Mouse (Mus musculus) MEL (cell line): ENCODE results near the gene Cd8a. TPM values are rescaled to one million over a fixed set of nuclear protein-coding genes. Genes with fewer than 3 reads are reported as not detected.

Experiments
- DNase-seq: peaks from one replicate; pipeline ENCODE4 v3.0.0; 2011; ENCODE audit warnings: low read depth, low spot score
- H3K27ac ChIP-seq: 2 replicates; pipeline ENCODE4 v1.5.1; 2012; ENCODE audit warnings: low read depth, mild to moderate bottlenecking, control low read depth, low read length, moderate library complexity; ENCODE audit not compliant: control insufficient read depth
- H3K27me3 ChIP-seq, 2 experiments: fragments of 150-350 bp in 1 of 2; sonication (generic) in 1 of 2; 2 replicates each; pipeline ENCODE4 v1.6.1; 2012; ENCODE audit warnings: low read length in 2 of 2, mild to moderate bottlenecking in 2 of 2, improper control_type of control experiment in 1 of 2, moderate library complexity in 1 of 2; ENCODE audit not compliant: insufficient read depth in 2 of 2, control insufficient read depth in 1 of 2
- H3K36me3 ChIP-seq, 2 experiments: 2 replicates each; pipeline ENCODE4 v1.6.1; 2012 to 2014; ENCODE audit warnings: low read length in 2 of 2, improper control_type of control experiment in 1 of 2, inconsistent platforms in 1 of 2, mild to moderate bottlenecking in 1 of 2; ENCODE audit not compliant: insufficient read depth in 2 of 2, control insufficient read depth in 1 of 2
- H3K4me1 ChIP-seq, 2 experiments: fragments of 150-350 bp in 1 of 2; sonication (generic) in 1 of 2; 2 replicates each; pipeline ENCODE4 v1.6.1; 2012; ENCODE audit warnings: low read length in 2 of 2, improper control_type of control experiment in 1 of 2, mild to moderate bottlenecking in 1 of 2; ENCODE audit not compliant: insufficient read depth in 2 of 2, control insufficient read depth in 1 of 2
- H3K4me3 ChIP-seq, 2 experiments: fragments of 150-350 bp in 1 of 2; sonication (generic) in 1 of 2; 2 replicates each; pipeline ENCODE4 v1.5.1; 2012; ENCODE audit warnings: low read depth in 2 of 2, low read length in 2 of 2, mild to moderate bottlenecking in 2 of 2, moderate library complexity in 2 of 2, control low read depth in 1 of 2, improper control_type of control experiment in 1 of 2; ENCODE audit not compliant: control insufficient read depth in 1 of 2, insufficient read depth in 1 of 2
- H3K79me2 ChIP-seq: 2 replicates; pipeline ENCODE4 v1.6.1; 2012; ENCODE audit warnings: mild to moderate bottlenecking, low read length, moderate library complexity; ENCODE audit not compliant: control insufficient read depth, poor library complexity, insufficient read depth
- H3K9ac ChIP-seq: 2 replicates; pipeline ENCODE4 v1.6.1; 2012; ENCODE audit warnings: low read depth, mild to moderate bottlenecking, control low read depth, low read length, moderate library complexity; ENCODE audit not compliant: control insufficient read depth, poor library complexity, severe bottlenecking
- H3K9me3 ChIP-seq: fragments of 150-350 bp; sonication (generic); replicated peaks from 2 replicates; pipeline ENCODE4 v1.6.1; 2012; ENCODE audit warnings: mild to moderate bottlenecking, low read length, improper control_type of control experiment, moderate library complexity; ENCODE audit not compliant: insufficient read depth
- BHLHE40 ChIP-seq: IDR thresholded peaks from 2 replicates; pipeline ENCODE4 v1.6.1; 2012; ENCODE audit warnings: low read depth, mild to moderate bottlenecking, inconsistent platforms, low read length, improper control_type of control experiment, borderline replicate concordance
- CHD1 ChIP-seq: IDR thresholded peaks from 2 replicates; pipeline ENCODE4 v1.6.1; 2012; ENCODE audit warnings: low read depth, mild to moderate bottlenecking, inconsistent platforms, low read length, improper control_type of control experiment
- CHD2 ChIP-seq: IDR thresholded peaks from 2 replicates; pipeline ENCODE4 v1.6.1; 2011; ENCODE audit warnings: low read length, improper control_type of control experiment
- CTCF ChIP-seq, 3 experiments: IDR thresholded peaks in 2 of 3; conservative IDR thresholded peaks in 1 of 3; 2 replicates each; pipeline ENCODE4 v1.5.1; 2011 to 2012; ENCODE audit warnings: low read length in 3 of 3, low read depth in 2 of 3, mild to moderate bottlenecking in 2 of 3, improper control_type of control experiment in 1 of 3, inconsistent platforms in 1 of 3, mixed read lengths in 1 of 3, moderate library complexity in 1 of 3; ENCODE audit not compliant: control insufficient read depth in 1 of 3, insufficient read depth in 1 of 3, poor library complexity in 1 of 3, severe bottlenecking in 1 of 3
- EP300 ChIP-seq, 2 experiments: IDR thresholded peaks; 2 replicates each; pipeline ENCODE4 v1.6.1; 2011; ENCODE audit warnings: improper control_type of control experiment in 2 of 2, low read length in 2 of 2, low read depth in 1 of 2, mild to moderate bottlenecking in 1 of 2
- GABPA ChIP-seq: IDR thresholded peaks from 2 replicates; pipeline ENCODE4 v1.6.1; 2012; ENCODE audit warnings: low read depth, mild to moderate bottlenecking, inconsistent platforms, low read length, improper control_type of control experiment, moderate library complexity
- GATA1 ChIP-seq: IDR thresholded peaks from 2 replicates; pipeline ENCODE4 v1.6.1; 2011; ENCODE audit warnings: low read depth, low read length, improper control_type of control experiment
- KAT2A ChIP-seq: conservative IDR thresholded peaks from 2 replicates; pipeline ENCODE4 v1.6.1; 2012; ENCODE audit warnings: low read depth, low read length, improper control_type of control experiment, inconsistent platforms
- MAZ ChIP-seq: IDR thresholded peaks from 2 replicates; pipeline ENCODE4 v1.6.1; 2012; ENCODE audit warnings: low read depth, mild to moderate bottlenecking, inconsistent platforms, low read length, improper control_type of control experiment
- MXI1 ChIP-seq: IDR thresholded peaks from 2 replicates; pipeline ENCODE4 v1.6.1; 2011; ENCODE audit warnings: mild to moderate bottlenecking, low read depth, low read length, improper control_type of control experiment
- NRF1 ChIP-seq: IDR thresholded peaks from 2 replicates; pipeline ENCODE4 v1.6.1; 2014; ENCODE audit warnings: low read depth, mild to moderate bottlenecking, inconsistent platforms, low read length, improper control_type of control experiment, moderate library complexity; ENCODE audit not compliant: poor library complexity, insufficient read depth, severe bottlenecking
- POLR2A ChIP-seq, 2 experiments: IDR thresholded peaks; 2 replicates each; pipeline ENCODE4 v1.6.1; 2011 to 2012; ENCODE audit warnings: low read length in 2 of 2, mild to moderate bottlenecking in 2 of 2, control low read depth in 1 of 2, improper control_type of control experiment in 1 of 2, low read depth in 1 of 2, moderate library complexity in 1 of 2; ENCODE audit not compliant: control insufficient read depth in 1 of 2, insufficient read depth in 1 of 2, poor library complexity in 1 of 2
- POLR2AphosphoS2 ChIP-seq: IDR thresholded peaks from 2 replicates; pipeline ENCODE4 v1.6.1; 2011; ENCODE audit warnings: low read length, improper control_type of control experiment
- POLR2AphosphoS5 ChIP-seq: IDR thresholded peaks from 2 replicates; pipeline ENCODE4 v1.6.1; 2012; ENCODE audit warnings: low read depth, borderline replicate concordance, mild to moderate bottlenecking, inconsistent platforms, low read length, moderate library complexity, mixed read lengths
- RCOR1 ChIP-seq: IDR thresholded peaks from 2 replicates; pipeline ENCODE4 v1.6.1; 2012; ENCODE audit warnings: low read depth, mild to moderate bottlenecking, inconsistent platforms, low read length, improper control_type of control experiment
- SIN3A ChIP-seq: IDR thresholded peaks from 2 replicates; pipeline ENCODE4 v1.6.1; 2012; ENCODE audit warnings: low read length, improper control_type of control experiment, inconsistent platforms
- SMC3 ChIP-seq: IDR thresholded peaks from 2 replicates; pipeline ENCODE4 v1.6.1; 2011; ENCODE audit warnings: low read depth, low read length, improper control_type of control experiment
- TAL1 ChIP-seq: IDR thresholded peaks from 2 replicates; pipeline ENCODE4 v1.6.1; 2012; ENCODE audit warnings: mild to moderate bottlenecking, inconsistent platforms, low read length, moderate library complexity, mixed read lengths
- TBP ChIP-seq: IDR thresholded peaks from 2 replicates; pipeline ENCODE4 v1.8.0; 2011; ENCODE audit warnings: low read depth, low read length, improper control_type of control experiment
- TCF12 ChIP-seq: IDR thresholded peaks from 2 replicates; pipeline ENCODE4 v1.6.1; 2014; ENCODE audit warnings: low read depth, mild to moderate bottlenecking, inconsistent platforms, low read length, improper control_type of control experiment, moderate library complexity
- USF2 ChIP-seq, 2 experiments: IDR thresholded peaks; 2 replicates each; pipeline ENCODE4 v1.6.1; 2011 to 2012; ENCODE audit warnings: improper control_type of control experiment in 2 of 2, low read length in 2 of 2, borderline replicate concordance in 1 of 2, inconsistent platforms in 1 of 2, low read depth in 1 of 2, mild to moderate bottlenecking in 1 of 2; ENCODE audit not compliant: insufficient read depth in 1 of 2
- ZC3H11A ChIP-seq: IDR thresholded peaks from 2 replicates; pipeline ENCODE4 v1.6.1; 2012; ENCODE audit warnings: low read depth, mild to moderate bottlenecking, inconsistent platforms, low read length, improper control_type of control experiment
- ZNF384 ChIP-seq: IDR thresholded peaks from 2 replicates; pipeline ENCODE4 v1.6.1; 2012; ENCODE audit warnings: low read depth, mild to moderate bottlenecking, inconsistent platforms, low read length, improper control_type of control experiment
- polyA plus RNA-seq, 2 experiments: library from polyadenylated mRNA; stranded (reverse) in 1 of 2; unstranded in 1 of 2; fragments of >175 nt in 1 of 2; fragments of >200 nt in 1 of 2; gene quantifications; 2 replicates each; pipeline versions ENCODE4 v1.2.1 to v1.2.4; 2012; ENCODE audit warnings: low replicate concordance in 2 of 2, low read depth in 1 of 2; ENCODE audit not compliant: insufficient read length in 2 of 2, insufficient read depth in 1 of 2, missing spikeins in 1 of 2
- total RNA-seq: library from RNA; depleted of rRNA; stranded (reverse); fragments of 300-350 nt; gene quantifications from 2 replicates; pipeline ENCODE4 v1.2.3, GENCODE M21; 2012

Cd8a gene
- total and polyA plus RNA-seq, 3 experiments: not detected

DNA sequence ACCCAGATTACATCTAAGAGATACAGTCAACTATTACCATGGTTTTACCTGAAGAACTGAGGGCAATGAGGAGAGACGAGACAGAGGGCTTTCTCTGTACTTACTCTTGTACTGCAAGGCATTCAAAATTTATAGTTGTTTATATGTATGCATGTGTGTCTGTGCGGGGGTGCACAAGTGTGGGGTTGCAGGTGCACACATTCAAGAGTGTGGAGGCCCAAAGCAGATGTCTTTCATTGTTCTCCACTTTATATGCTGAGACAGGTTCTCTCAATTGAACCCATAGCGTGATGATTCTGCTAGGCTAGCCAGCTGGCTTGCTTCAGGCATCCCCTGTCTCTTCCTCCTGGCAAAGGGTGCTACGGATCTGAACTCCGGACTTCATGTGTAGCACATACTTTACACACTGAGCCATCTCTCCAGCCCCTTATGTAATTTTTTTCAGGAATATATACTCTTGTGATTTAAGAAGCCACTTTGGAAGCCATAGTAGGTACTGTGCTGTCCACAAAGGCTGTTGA, 2.1 kb upstream of the Cd8a start:
- no peak for DNase-seq
- Histone ChIP-seq H3K9ac (no peak overlapping the region), H3K27me3 (peaks cover 0 to 4% of the 10 kb centered on the region in 2 experiments; a peak in 3 of 4 replicates), H3K4me1 (no peaks in the 10 kb centered on the region), H3K9me3 (no peaks in the 10 kb centered on the region), H3K4me3 (no peak overlapping the region), H3K36me3 (no peaks in the 10 kb centered on the region), H3K79me2 (no peaks in the 10 kb centered on the region), H3K27ac (no peak overlapping the region)
- TF ChIP-seq SIN3A (no peak), POLR2AphosphoS2 (no peak), POLR2A (IDR thresholded peaks at IDR 0.05; ENCODE audit: control insufficient read depth in 1 of 2, insufficient read depth in 1 of 2, low read depth in 1 of 2, low read length in 2 of 2, poor library complexity in 1 of 2) (no peak), EP300 (IDR thresholded peaks at IDR 0.05; ENCODE audit: low read depth in 1 of 2, low read length in 2 of 2) (no peak), TBP (no peak), USF2 (IDR thresholded peaks at IDR 0.05; ENCODE audit: borderline replicate concordance in 1 of 2, insufficient read depth in 1 of 2, low read depth in 1 of 2, low read length in 2 of 2) (no peak), GATA1 (no peak), CTCF (IDR thresholded peaks at IDR 0.05 in 2 of 3, conservative IDR thresholded peaks at IDR 0.05 in 1 of 3; ENCODE audit: control insufficient read depth in 1 of 3, insufficient read depth in 1 of 3, low read depth in 2 of 3, low read length in 3 of 3, poor library complexity in 1 of 3, severe bottlenecking in 1 of 3) (no peak), CHD2 (no peak), SMC3 (no peak), MAZ (no peak), NRF1 (no peak), MXI1 (no peak), KAT2A (no peak), TAL1 (no peak), BHLHE40 (no peak), TCF12 (no peak), ZNF384 (no peak), ZC3H11A (no peak), CHD1 (no peak)

DNA sequence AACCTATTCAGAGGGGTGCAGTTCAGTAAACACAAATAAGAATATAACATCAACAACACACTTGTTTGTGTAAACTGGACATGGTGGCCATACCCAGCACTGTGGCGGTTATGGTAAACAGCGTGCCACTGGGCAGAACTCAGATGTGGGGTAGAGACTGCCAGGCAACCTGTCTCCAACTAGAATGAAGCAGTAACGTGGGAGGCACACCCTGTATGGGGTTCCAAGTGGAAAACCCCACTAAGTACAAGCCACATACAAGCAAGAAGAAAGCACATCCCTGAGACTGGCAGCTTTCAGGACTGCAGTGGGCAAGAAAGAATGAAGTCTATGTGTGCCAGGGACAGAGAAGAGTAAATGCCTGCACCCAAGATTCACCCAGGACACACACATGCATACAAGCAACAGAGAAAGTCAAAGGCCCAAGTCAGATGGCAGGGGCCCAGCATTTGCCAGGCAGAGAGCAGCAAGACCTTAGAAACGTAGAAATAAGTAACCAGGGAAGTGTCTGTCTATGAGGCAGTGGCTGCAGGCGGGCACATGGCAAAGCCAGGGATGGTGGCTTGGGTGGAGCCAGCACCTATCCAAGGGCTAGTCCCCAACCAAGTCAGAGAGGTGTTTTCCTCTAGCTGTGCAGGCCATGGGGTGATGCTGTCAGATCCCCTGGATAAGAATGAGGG, 1.0 kb upstream of the Cd8a start:
- Histone ChIP-seq H3K9ac (no peak overlapping the region), H3K36me3 (no peaks in the 10 kb centered on the region), H3K27me3 (peaks cover 0 to 4% of the 10 kb centered on the region in 2 experiments; a peak in 3 of 4 replicates), H3K27ac (no peak overlapping the region), H3K9me3 (no peaks in the 10 kb centered on the region), H3K4me1 (no peaks in the 10 kb centered on the region), H3K79me2 (no peaks in the 10 kb centered on the region), H3K4me3 (no peak overlapping the region)
- no peak for DNase-seq
- TF ChIP-seq EP300 (IDR thresholded peaks at IDR 0.05; ENCODE audit: low read depth in 1 of 2, low read length in 2 of 2) (no peak), CHD1 (no peak), CHD2 (no peak), POLR2AphosphoS5 (no peak), POLR2A (IDR thresholded peaks at IDR 0.05; ENCODE audit: control insufficient read depth in 1 of 2, insufficient read depth in 1 of 2, low read depth in 1 of 2, low read length in 2 of 2, poor library complexity in 1 of 2) (no peak), SIN3A (no peak), GATA1 (no peak), GABPA (no peak), RCOR1 (no peak)
